Mouse (Mus musculus): ENCODE data around the gene Adtrp. TPM values are rescaled to one million over a fixed set of nuclear protein-coding genes. Genes with fewer than 3 reads are reported as not detected.

The Adtrp gene
- under 1 TPM in 1 of 2 experiments, not detected in 1; 0.32 TPM for total RNA-seq (2021)
- long read RNA-seq, experiment 1, partial matches to known transcripts = 1 of 1 reads
- long read RNA-seq, experiment 1, other reads (novel, unspliced or antisense) = 0 of 1 reads
- long read RNA-seq, experiment 2, partial matches to known transcripts = 1 of 2 reads
- long read RNA-seq, experiment 2, other reads (novel, unspliced or antisense) = 1 of 2 reads

- DNase-seq = no peak
Observed at GRCm38 (mm10) chr13:41847516-41848126, at the start of gene Adtrp. Adtrp (minus strand) TSS chr13:41847684.

DNA sequence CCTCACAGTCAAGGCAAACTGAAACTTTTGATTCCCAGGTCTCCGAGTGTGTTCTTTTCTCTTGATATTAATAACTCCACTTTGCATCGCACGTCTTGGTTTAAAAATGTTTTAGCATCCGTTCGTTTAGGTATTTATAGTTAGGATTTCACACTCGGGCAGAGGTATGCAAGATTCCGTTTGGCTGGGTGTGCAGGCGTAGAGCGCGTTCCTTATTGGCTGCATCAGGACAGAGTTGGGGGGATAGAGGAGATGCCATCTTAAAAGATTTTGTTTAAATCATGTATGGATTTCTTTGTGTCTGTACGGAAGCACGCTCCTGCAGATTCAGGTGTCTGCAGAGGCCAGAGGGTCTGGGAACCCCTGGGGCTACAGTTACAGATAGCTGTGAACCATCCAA, 44.5 kb upstream of the Adtrp start:
- no peak for DNase-seq

DNA sequence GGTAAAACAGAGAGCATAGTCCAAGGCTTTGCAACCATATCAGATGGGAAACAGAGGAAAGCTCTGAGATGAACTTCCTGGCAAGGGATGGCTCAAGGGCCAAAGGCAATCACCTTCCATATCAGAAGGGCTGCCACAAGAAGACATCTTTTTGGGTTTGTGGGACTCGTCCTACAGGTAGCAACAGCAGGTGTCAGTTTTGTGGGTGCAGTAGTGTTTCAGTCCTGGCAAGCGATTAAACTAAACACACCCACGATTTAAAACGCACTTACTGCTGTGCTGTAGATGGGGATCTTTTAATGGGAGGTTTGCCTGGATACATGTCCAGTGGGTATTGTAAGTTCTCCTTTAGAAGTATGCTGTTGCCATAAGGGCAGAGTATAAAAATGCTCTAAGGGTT, 43.1 kb upstream of the Adtrp start:
- no peak for DNase-seq

- no peak for DNase-seq
Observed at GRCm38 (mm10) chr13:41890111-41890600, 42.7 kb upstream of the Adtrp start.

DNA sequence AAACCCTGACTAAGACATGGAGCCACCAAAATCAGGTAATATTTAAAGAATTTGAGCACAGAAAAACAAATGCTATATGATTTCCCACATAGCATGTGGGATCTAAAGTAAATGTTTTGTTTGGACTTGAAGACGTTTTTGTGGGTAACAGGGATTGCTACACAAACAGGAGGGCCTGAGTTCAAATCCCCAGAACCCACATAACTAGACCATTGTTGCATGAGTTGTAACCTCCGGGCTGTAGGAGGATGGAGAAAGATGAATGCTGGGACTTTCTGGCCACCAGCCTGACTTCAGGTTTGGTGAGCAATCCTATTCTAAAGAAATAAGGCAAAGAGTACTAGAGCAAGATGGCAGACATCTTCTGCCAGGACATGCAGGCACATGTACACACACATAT, 41.2 kb upstream of the Adtrp start:
- DNase-seq = no peak

GRCm38 (mm10) chr13:41886120-41886519, 38.6 kb upstream of the Adtrp start:
- no peak for DNase-seq

- DNase-seq = no peak
Observed at GRCm38 (mm10) chr13:41883665-41884291, 36.3 kb upstream of the Adtrp start.

DNA sequence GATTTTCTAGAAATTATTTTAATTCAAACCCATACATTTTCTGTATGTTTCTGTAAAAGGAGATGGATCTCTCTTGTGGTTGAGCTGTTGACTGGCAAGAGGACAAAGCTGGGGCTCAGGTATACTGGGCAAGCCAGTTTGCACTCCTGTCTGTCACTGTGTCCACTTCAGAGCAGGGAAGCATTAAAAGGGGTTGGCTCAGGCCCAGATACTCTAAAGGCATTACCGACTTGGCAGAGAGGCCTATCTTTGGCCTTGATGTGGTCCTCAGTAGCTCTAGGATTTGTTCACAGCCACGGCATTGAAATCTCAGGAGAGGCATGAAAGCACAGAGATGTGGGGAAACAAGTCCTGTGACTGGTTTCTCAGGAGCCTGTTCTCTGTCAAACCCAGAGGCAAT, 33.7 kb upstream of the Adtrp start:
- DNase-seq = no peak

DNA sequence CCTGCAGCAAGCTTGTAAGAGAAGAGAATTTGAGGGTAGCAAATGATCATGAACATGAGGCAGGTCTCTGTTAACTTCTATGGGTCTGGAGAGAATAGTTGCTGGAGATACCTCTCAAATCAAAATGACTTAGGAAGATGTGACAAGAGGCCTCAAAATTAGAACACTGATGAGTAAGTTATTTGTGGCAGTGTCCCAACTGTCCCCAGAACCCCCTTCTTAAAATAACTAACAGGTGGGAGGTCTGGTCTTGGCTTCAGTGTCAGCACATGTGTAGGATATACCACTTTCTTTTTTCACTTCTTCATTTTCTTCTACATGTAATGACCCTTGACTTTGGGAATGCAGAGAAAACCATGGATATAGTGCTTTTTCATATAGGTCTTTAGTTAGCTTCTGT, 33.0 kb upstream of the Adtrp start:
- DNase-seq = no peak

DNA sequence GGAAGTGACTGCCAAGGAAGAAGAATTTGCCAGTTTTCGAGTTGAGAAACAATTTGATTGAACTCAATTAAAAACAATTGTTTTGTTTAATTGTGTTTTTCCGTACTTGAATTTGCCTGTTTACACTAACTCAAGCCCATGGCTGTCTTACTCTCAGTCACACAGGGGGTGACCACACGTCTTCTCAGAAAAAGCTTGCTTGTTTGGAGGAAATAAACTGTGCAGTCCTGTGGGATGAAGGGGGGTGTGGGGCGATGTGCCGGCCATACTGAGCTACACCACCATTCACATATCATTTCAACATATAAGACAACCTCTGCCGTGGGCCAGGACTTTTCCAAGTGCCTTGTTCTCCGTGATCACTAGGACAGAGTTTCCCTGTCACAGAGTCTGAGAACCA, 25.2 kb upstream of the Adtrp start:
- DNase-seq = no peak

DNA sequence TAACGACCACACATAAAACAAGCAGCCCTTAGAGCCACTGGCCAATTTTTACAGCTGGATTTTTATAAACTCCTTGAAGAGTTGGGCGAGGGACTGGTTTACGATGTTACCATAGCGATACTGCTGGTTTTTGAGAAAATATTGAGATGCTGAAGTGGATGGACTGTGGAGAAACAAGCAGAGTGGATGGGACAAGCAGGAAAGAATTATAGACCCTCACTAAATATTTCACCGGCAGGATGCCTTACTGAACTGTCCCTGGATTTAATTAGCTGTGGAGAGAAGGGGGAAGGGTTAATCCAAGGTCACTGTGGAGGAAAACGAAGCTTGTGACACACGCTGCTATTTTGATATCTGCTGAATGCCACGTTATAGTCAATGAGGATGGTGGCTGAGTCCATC, 24.7 kb upstream of the Adtrp start:
- DNase-seq = no peak

GRCm38 (mm10) chr13:41867533-41867932, 20.0 kb upstream of the Adtrp start:
- no peak for DNase-seq

DNA sequence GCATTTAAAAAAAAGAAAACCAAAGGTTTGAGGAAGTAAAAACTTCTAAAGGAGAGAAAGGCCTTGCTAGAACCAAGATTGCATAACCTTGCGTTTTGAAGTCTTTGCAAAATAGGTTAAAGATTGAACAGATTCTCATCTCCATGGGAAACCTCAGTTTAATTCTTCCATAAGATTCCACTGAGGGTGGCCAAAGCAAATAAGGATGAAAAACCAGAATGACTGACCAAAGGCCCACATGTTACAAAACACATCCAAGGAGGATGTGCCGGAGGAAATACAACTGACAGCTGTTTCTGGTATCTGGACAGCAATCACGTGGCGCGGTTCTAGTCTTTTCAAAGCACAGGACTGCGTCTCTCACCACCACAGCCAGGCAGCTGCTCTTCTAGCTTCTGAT, 18.1 kb upstream of the Adtrp start:
- DNase-seq = peak; percentile 13

DNA sequence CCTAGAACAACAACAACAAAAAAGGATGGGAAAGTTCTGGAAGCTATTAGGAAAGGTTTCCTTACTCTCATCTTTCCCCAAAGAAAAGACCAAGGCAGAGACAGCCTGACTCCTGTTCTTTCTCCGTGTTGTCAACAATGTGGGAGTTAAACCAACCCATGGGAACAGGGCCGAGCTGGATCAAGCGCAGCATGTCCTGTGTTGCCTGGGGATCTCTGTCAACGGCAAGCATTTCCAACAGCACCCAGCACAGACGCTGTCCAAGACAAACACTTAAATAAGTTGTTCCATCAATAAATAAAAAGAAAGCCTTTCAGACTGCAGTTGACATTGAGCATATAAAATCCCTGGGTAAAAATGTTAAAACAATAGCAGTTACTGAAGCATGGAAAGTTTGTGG, 17.6 kb upstream of the Adtrp start:
- peak; percentile 35 for DNase-seq

- no peak for DNase-seq
Observed at GRCm38 (mm10) chr13:41860603-41861405, 13.3 kb upstream of the Adtrp start.

DNA sequence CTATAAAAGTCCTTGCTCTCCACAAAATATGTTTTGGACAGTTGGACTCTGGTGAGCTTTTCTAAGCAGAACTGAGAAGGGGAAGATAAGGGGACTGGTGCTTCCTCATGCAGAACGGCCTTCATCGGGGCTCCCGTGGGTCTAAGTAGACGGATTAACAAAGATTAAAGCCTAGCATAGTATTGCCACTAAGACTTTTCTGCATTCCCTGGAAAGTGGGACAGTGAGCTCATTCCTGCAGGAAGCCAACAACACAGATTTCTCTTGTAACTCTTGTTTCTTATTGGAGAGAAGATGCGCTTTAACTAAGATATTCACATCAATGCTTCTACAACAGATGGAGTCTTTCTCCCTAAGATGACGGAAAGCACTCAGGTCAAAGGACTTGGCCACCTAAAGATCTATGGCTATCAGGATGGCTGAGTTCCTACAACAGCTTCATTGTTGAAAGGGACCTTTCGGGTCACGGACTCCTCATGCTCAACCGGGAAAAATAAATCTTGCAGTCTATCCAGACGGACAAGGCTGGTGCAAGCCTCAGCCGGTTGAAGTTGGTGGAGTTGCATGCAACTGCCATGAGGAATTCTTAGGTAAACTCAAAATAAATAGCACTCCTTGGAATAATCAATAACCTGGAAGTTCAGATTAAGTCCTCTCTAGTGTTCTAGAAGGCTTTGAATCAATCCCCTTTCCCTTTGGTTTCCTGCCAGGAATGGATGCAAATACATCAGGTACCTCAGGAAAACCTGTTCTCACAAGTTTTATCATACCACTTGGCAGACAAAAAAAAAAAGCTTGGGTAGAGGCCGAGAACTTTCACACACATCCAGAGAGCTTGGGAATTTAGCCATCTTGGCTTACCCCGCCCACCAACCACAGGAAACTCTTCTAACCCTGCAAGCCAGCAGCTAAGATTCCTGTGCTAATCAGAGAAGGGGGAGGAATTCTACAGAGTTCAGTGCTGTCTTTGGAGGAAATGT, 8.0 kb upstream of the Adtrp start:
- no peak for DNase-seq

GRCm38 (mm10) chr13:41850727-41851378, 3.4 kb upstream of the Adtrp start:
- no peak for DNase-seq

DNA sequence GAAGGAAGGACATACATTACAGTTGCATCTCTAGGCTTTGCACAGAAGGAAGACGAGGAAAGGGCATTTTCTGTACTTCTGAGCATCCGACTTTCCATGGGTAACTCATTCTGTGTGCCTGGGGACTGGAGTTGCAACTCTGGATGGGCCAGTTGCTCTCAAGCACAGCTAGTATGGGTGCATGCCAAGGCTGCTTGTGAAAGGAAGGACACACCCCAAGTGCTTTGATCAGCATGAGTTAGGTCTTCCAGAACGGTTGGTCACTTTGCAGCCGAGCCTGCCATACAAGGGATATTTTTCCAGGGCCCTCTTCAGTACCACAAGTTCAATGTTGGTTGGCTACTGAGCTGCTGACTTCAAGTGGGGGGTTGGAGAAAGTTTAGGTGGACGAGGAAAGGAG, 968 bp downstream of the Adtrp start:
- DNase-seq = no peak

GRCm38 (mm10) chr13:41845013-41845412, 2.5 kb downstream of the Adtrp start:
- DNase-seq = no peak

GRCm38 (mm10) chr13:41844071-41844470, 3.4 kb downstream of the Adtrp start:
- no peak for DNase-seq

DNA sequence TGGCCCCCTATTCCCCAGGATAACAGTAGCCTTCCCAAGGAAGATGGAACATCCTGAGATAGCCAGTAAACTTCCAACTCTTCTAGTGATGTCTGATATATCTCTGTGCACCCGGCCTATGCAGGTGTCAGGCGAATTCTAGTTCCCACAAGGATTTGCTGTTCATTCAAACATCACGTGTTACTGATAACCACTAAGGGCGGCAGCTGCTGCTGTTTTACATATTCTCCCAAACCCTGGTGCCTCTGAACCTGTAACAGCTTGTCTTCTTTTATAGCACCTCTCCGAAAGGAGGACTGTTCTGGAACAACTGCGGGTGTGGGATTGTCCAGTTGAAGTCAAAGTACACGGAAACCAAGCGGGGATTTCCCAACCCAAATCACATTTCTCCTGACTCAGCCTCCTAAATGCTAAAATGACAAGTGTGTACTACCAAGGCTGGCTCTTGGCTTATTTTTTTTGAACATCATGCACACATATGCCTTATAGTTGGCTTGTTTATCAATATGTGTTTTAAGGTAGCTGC, 13.8 kb downstream of the Adtrp start:
- DNase-seq = no peak

All from gastrocnemius, postnatal 25 days (tissue).